Mouse (Mus musculus) adrenal gland, adult 8-10 months (tissue): Measurements from ENCODE around the gene Blzf1. TPM values are rescaled to one million over a fixed set of nuclear protein-coding genes. Genes with fewer than 3 reads are reported as not detected.

Experiments
- total RNA-seq, 4 experiments: library from RNA; stranded (reverse); gene quantifications; 2 replicates each; pipeline ENCODE4 v1.2.4; 2022

Blzf1 gene
- total RNA-seq, 4 experiments from 2014 or later = 23.2 to 27.1 (median 24.6) TPM

Other genes with a start within 250 kb of the Blzf1 start
- 1 to 10 TPM in 2 of 4 experiments, under 1 TPM in 2; 0.66 to 1.4 (median 0.96) TPM for gene Sell, start 245.5 kb downstream of the Blzf1 start, total RNA-seq
- gene Selp, start 192.2 kb downstream of the Blzf1 start, total RNA-seq = 1 to 10 TPM in 3 of 4 experiments, under 1 TPM in 1; 0.77 to 2.1 (median 1.3) TPM
- gene F5, start 155.7 kb downstream of the Blzf1 start, total RNA-seq = 1 to 10 TPM; 1.5 to 4.3 (median 3.3) TPM
- 10 to 100 TPM; 26.5 to 34.7 (median 32.3) TPM for gene Slc19a2, start 58.4 kb downstream of the Blzf1 start, total RNA-seq
- gene Ccdc181, start 31.9 kb downstream of the Blzf1 start, total RNA-seq = 10 to 100 TPM in 3 of 4 experiments, 1 to 10 TPM in 1; 8.2 to 13.3 (median 11.6) TPM
- 10 to 100 TPM; 25.7 to 27.3 (median 26.2) TPM for gene Nme7, start 3.4 kb downstream of the Blzf1 start, total RNA-seq
- gene Atp1b1, start 150.9 kb upstream of the Blzf1 start, total RNA-seq = 100 to 1,000 TPM in 1 of 4 experiments, 10 to 100 TPM in 3; 72.9 to 103 (median 83.7) TPM